Mouse (Mus musculus) heart, embryonic 10.5 days (tissue): ENCODE measurements around the gene Rxfp2. TPM values are rescaled to one million over a fixed set of nuclear protein-coding genes. Genes with fewer than 3 reads are reported as not detected.

Experiments
- DNase-seq: peaks from one replicate; pipeline ENCODE4 v3.0.0-alpha.2; 2017; ENCODE audit warnings: low spot score
- H3K27ac ChIP-seq: fragments of 300-500 bp; sonication (generic); 2 replicates; pipeline ENCODE4 v1.5.1; 2016; ENCODE audit warnings: mild to moderate bottlenecking
- H3K27me3 ChIP-seq: fragments of 300-500 bp; sonication (generic); 2 replicates; pipeline ENCODE4 v1.6.1; 2016; ENCODE audit warnings: mild to moderate bottlenecking; ENCODE audit not compliant: poor library complexity, insufficient read depth, severe bottlenecking
- H3K36me3 ChIP-seq: fragments of 300-500 bp; sonication (generic); 2 replicates; pipeline ENCODE4 v1.6.1; 2016; ENCODE audit warnings: mild to moderate bottlenecking, moderate library complexity
- H3K4me1 ChIP-seq: fragments of 300-500 bp; sonication (generic); 2 replicates; pipeline ENCODE4 v1.6.1; 2016; ENCODE audit warnings: mild to moderate bottlenecking
- H3K4me3 ChIP-seq: fragments of 300-500 bp; sonication (generic); 2 replicates; pipeline ENCODE4 v1.5.1; 2016; ENCODE audit warnings: mild to moderate bottlenecking, moderate library complexity
- H3K9me3 ChIP-seq: fragments of 300-500 bp; sonication (generic); 2 replicates; pipeline ENCODE4 v1.6.1; 2016; ENCODE audit warnings: mild to moderate bottlenecking, moderate library complexity
- WGBS: fragments of 180-500 bp; shearing (Covaris S2); methylation state at CpG from one replicate; pipeline ENCODE4 v1.1.7; 2016; 5-methylcytosine and 5-hydroxymethylcytosine counted together
- polyA plus RNA-seq: library from polyadenylated mRNA; unstranded; fragments of >200 nt; fragmentation: Nextera tagmentation; extraction: Ambion mirVana; gene quantifications from 2 replicates; pipeline ENCODE4 v1.2.1, GENCODE M21; 2016

The Rxfp2 gene
- 0.36 and 0.59 TPM in 2 replicates for polyA plus RNA-seq

DNA sequence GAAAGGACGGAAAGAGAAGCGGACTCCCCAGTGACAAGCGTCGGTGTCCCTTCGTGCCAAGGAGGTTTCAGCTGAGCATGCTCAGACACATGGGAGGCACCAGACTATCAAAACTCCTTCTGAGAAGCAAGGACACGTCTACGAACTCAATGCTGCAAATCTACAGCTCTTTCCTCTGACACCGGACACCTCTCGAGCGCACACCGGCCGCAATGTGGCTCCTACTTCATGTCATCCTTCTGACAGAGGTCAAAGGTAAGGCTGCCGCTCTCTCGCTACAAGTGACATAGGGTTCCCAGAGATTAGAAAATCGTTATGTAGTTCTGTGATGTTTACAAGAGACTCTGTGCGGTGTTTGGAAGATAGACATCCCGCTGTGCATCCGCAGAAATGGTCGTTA is at the start of gene Rxfp2:
Gene Rxfp2, plus strand, starts transcription at position 20 of the 400 bp plus-strand sequence.
- Histone ChIP-seq H3K4me1 (no peaks in the 10 kb centered on the region), H3K27me3 (no peaks in the 10 kb centered on the region), H3K36me3 (no peaks in the 10 kb centered on the region), H3K27ac (no peak within 1 kb of the TSS), H3K4me3 (no peak within 1 kb of the TSS), H3K9me3 (no peaks in the 10 kb centered on the region)
- DNase-seq, result peak; percentile 56
- WGBS, result 66% methylated on average over 19 of the region's 19 CpGs

- Histone ChIP-seq H3K9me3 (no peaks in the 10 kb centered on the region), H3K36me3 (no peaks in the 10 kb centered on the region), H3K4me1 (no peaks in the 10 kb centered on the region), H3K27me3 (no peaks in the 10 kb centered on the region), H3K4me3 (no peak overlapping the region), H3K27ac (no peak overlapping the region)
- 90% methylated on average over 11 of the region's 11 CpGs for WGBS
- DNase-seq, result no peak
Observed at GRCm38 (mm10) chr5:149970261-149970660, 48.2 kb upstream of the Rxfp2 start.

DNA sequence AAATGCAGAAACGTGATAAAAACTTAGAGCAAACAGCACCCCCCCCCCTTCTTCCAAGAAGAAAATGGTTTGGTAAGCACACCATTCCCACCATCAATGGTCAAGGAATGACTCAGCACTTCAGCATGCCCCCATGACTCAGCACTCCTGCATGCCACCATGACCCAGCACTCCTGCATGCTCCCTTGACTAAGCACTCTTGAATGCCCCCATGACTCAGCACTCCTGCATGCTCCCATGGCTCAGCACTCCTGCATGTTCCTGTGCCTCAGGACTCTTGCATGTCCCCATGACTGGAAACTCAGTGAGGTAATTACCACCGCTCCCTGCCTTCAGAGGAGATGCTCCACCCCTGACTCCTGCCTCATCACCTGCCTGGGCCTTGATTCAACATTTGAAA is 41.4 kb upstream of the Rxfp2 start:
- no peaks in the 10 kb centered on the region for H3K36me3 ChIP-seq
- H3K27ac ChIP-seq, result no peak overlapping the region
- no peaks in the 10 kb centered on the region for H3K27me3 ChIP-seq
- DNase-seq, result no peak
- H3K9me3 ChIP-seq, result no peaks in the 10 kb centered on the region
- H3K4me3 ChIP-seq, result no peak overlapping the region
- WGBS, result 93% methylated on average over 2 of the region's 2 CpGs
- H3K4me1 ChIP-seq, result no peaks in the 10 kb centered on the region

GRCm38 (mm10) chr5:149983621-149984020 is 34.9 kb upstream of the Rxfp2 start:
- 75% methylated on average over 4 of the region's 4 CpGs for WGBS
- Histone ChIP-seq H3K4me1 (no peaks in the 10 kb centered on the region), H3K9me3 (no peaks in the 10 kb centered on the region), H3K36me3 (no peaks in the 10 kb centered on the region), H3K4me3 (no peak overlapping the region), H3K27ac (no peak overlapping the region), H3K27me3 (no peaks in the 10 kb centered on the region)
- DNase-seq, result peak; percentile 51

DNA sequence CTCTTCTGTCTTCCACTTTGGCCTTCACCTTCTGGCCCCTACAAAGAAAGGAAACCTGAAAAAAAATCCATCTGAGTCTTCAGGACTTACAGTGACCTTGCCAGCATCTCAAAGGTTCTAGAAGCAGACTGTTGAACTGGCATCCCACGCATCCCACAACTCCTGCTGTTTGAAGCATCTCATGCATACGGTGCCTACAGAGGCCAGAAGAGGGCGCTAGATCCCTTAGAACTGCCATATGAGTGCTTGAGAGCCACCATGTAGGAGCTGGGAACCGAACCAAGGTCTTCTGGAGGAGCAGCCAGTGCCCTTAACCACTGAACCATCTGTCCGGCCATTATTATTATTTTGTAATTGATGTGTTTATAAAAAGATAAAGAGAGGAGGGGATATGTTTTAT is 23.9 kb upstream of the Rxfp2 start:
- Histone ChIP-seq H3K9me3 (no peaks in the 10 kb centered on the region; the same call in 1 of the 2 replicates), H3K27ac (no peak overlapping the region), H3K36me3 (no peaks in the 10 kb centered on the region), H3K27me3 (no peaks in the 10 kb centered on the region), H3K4me3 (no peak overlapping the region), H3K4me1 (no peaks in the 10 kb centered on the region)
- peak; percentile 16 for DNase-seq
- WGBS, result 74% methylated on average over 5 of the region's 5 CpGs

- Histone ChIP-seq H3K27ac (no peak overlapping the region), H3K4me1 (no peaks in the 10 kb centered on the region), H3K36me3 (no peaks in the 10 kb centered on the region), H3K27me3 (no peaks in the 10 kb centered on the region), H3K4me3 (no peak overlapping the region), H3K9me3 (no peaks in the 10 kb centered on the region; the same call in 1 of the 2 replicates)
- no peak for DNase-seq
- WGBS, result 88% methylated on average over 4 of the region's 4 CpGs
Observed at GRCm38 (mm10) chr5:149996614-149997013, 21.9 kb upstream of the Rxfp2 start.

DNA sequence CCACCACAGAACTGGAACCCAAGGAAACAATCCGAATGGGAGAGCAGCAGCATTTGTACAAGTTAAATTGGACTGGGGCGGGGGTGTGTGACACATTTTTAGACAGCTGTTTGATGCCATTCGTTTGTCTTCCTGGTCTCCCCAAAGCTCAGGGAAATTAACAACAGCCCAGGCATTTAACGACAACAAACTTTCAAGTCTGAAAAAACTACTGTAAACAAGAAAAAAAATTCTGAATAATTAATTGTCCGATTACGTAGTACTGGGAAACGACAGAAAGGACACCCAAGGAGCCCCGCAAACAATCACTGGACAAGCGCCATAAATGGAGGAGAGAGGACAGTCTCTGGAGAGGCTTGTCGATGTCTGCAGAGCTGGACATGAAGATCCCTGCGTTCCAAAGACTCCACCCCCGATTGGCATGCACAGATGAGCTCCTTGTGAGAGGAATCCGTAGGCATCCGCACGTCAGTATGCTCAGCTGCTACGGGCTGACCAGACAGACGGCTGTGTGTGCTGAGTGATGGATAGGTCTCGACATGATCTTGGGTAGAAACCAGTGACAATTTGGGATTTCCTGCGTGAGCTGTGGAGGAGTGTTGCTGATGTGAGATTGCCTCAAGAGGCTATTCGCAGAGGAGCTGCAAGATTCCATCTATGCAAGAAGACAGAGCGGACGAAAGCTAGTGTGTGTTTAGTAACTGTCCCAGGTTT is 21.0 kb upstream of the Rxfp2 start:
- peak; percentile 71 for DNase-seq
- Histone ChIP-seq H3K27me3 (no peaks in the 10 kb centered on the region), H3K36me3 (no peaks in the 10 kb centered on the region)

GRCm38 (mm10) chr5:149998311-149998710 is 20.2 kb upstream of the Rxfp2 start:
- H3K36me3 ChIP-seq, result no peaks in the 10 kb centered on the region
- H3K4me1 ChIP-seq, result no peaks in the 10 kb centered on the region
- peak; percentile 42 for DNase-seq
- 81% methylated on average over 7 of the region's 7 CpGs for WGBS
- no peak overlapping the region for H3K27ac ChIP-seq
- H3K27me3 ChIP-seq, result no peaks in the 10 kb centered on the region
- no peak overlapping the region for H3K4me3 ChIP-seq
- no peaks in the 10 kb centered on the region; the same call in 1 of the 2 replicates for H3K9me3 ChIP-seq

More for the DNA sequence above, 21.0 kb upstream of the Rxfp2 start:
- H3K9me3 ChIP-seq, result no peaks in the 10 kb centered on the region; the same call in 1 of the 2 replicates
- no peaks in the 10 kb centered on the region for H3K4me1 ChIP-seq
- WGBS, result 79% methylated on average over 22 of the region's 22 CpGs
- H3K27ac ChIP-seq, result no peak overlapping the region
- no peak overlapping the region for H3K4me3 ChIP-seq

GRCm38 (mm10) chr5:150005355-150005754 is 13.1 kb upstream of the Rxfp2 start:
- H3K36me3 ChIP-seq, result no peaks in the 10 kb centered on the region
- peak; percentile 46 for DNase-seq
- H3K9me3 ChIP-seq, result no peaks in the 10 kb centered on the region
- WGBS, result 34% methylated on average over 6 of the region's 6 CpGs
- H3K4me3 ChIP-seq, result no peak overlapping the region
- 0 out of 2 replicates have a peak, but pooled peaks cover 7% of the 10 kb centered on the region for H3K4me1 ChIP-seq
- H3K27me3 ChIP-seq, result no peaks in the 10 kb centered on the region
- no peak overlapping the region for H3K27ac ChIP-seq

GRCm38 (mm10) chr5:150016861-150017260 is 1.6 kb upstream of the Rxfp2 start:
- Histone ChIP-seq H3K4me1 (no peaks in the 10 kb centered on the region), H3K27ac (no peak overlapping the region)

GRCm38 (mm10) chr5:150017672-150018071 is 803 bp upstream of the Rxfp2 start:
- H3K9me3 ChIP-seq, result no peaks in the 10 kb centered on the region
- no peaks in the 10 kb centered on the region for H3K36me3 ChIP-seq
- no peaks in the 10 kb centered on the region for H3K4me1 ChIP-seq
- 46% methylated on average over 9 of the region's 9 CpGs for WGBS
- no peak overlapping the region for H3K4me3 ChIP-seq
- no peak overlapping the region for H3K27ac ChIP-seq
- H3K27me3 ChIP-seq, result no peaks in the 10 kb centered on the region
- DNase-seq, result peak; percentile 30

More at GRCm38 (mm10) chr5:150016861-150017260, 1.6 kb upstream of the Rxfp2 start:
- Histone ChIP-seq H3K36me3 (no peaks in the 10 kb centered on the region), H3K4me3 (no peak overlapping the region), H3K9me3 (no peaks in the 10 kb centered on the region), H3K27me3 (no peaks in the 10 kb centered on the region)
- peak; percentile 51 for DNase-seq
- WGBS, result 50% methylated on average over 10 of the region's 10 CpGs

GRCm38 (mm10) chr5:150020851-150021250 is 2.4 kb downstream of the Rxfp2 start:
- no peak overlapping the region for H3K27ac ChIP-seq
- 6% methylated on average over 6 of the region's 6 CpGs for WGBS
- H3K4me3 ChIP-seq, result no peak overlapping the region
- peak; percentile 80 for DNase-seq
- no peaks in the 10 kb centered on the region for H3K27me3 ChIP-seq
- no peaks in the 10 kb centered on the region for H3K9me3 ChIP-seq
- H3K4me1 ChIP-seq, result no peaks in the 10 kb centered on the region
- H3K36me3 ChIP-seq, result no peaks in the 10 kb centered on the region

GRCm38 (mm10) chr5:150021805-150022204 is 3.3 kb downstream of the Rxfp2 start:
- H3K4me1 ChIP-seq, result no peaks in the 10 kb centered on the region

More at GRCm38 (mm10) chr5:150021805-150022204, 3.3 kb downstream of the Rxfp2 start:
- Histone ChIP-seq H3K4me3 (no peak overlapping the region), H3K27ac (no peak overlapping the region), H3K36me3 (no peaks in the 10 kb centered on the region), H3K9me3 (no peaks in the 10 kb centered on the region), H3K27me3 (no peaks in the 10 kb centered on the region)
- 67% methylated on average over 4 of the region's 4 CpGs for WGBS
- peak; percentile 56 for DNase-seq
